Mouse (Mus musculus): ENCODE measurements at regions not wholly inside any gene's neighbourhood (a gene's known extent, or its start where the extent isn't known, plus 50 kb on each side); places are given as distances from the start of the nearest gene placed in this dataset.

DNA sequence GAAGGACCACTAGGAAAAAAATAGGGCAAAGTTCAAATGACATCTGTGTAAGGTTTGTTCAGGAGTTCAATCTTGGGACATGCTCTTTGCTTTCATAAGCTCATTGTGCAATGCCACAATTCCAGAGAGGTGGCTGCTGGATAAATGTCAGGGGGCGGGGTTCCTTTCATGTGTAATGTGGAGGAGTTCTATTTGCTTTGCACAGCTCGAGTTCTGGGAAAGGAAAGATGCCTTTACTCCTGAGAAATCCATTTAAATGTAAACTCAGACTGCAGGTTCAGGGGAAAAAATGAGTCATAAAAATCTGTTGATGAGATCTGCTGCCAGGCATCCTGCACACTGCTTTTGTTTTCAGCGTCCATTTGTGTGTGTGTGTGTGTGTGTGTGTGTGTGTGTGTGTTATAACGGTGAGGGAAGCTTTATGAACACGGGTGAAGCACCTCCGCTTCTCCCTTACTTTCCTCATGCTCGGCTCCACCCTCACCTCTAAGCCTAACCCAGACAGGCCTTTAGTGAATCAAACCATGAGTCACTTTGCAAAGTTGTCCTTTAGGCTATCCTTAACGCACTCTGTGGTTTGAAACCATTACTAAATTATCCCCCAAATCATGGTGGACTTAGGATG lies 99.9 kb upstream of the Acsl4 start:
- Histone ChIP-seq H3K4me2 (no peak overlapping the region), H3K9me3 (ENCODE audit: control insufficient read depth, low read length) (no peaks in the 10 kb centered on the region), H3K9ac (ENCODE audit: low read length) (no peak overlapping the region), H3K4me3 (ENCODE audit: low read depth, low read length) (no peak overlapping the region), H3K27me3 (ENCODE audit: control insufficient read depth, insufficient read depth, low read length) (no peaks in the 10 kb centered on the region; the same call in none of the 2 replicates), H3K36me3 (ENCODE audit: control insufficient read depth, insufficient read depth, low read length) (no peaks in the 10 kb centered on the region), H3K27ac (ENCODE audit: low read depth, low read length) (no peak overlapping the region), H3K4me1 (ENCODE audit: control insufficient read depth, insufficient read depth, low read length) (no peaks in the 10 kb centered on the region)
- DNase-seq (ENCODE audit: low spot score, missing footprints), result no peak
- WGBS, result 71% methylated on average over 8 of the region's 8 CpGs
- no peak for ATAC-seq (ENCODE audit: low FRiP score)

- ATAC-seq (ENCODE audit: low FRiP score), result no peak
- no peak overlapping the region for H3K9ac ChIP-seq (ENCODE audit: low read length)
- H3K4me2 ChIP-seq, result no peak overlapping the region
Measured at GRCm38 (mm10) chrX:142501094-142501493, 110.8 kb upstream of the Acsl4 start.

DNA sequence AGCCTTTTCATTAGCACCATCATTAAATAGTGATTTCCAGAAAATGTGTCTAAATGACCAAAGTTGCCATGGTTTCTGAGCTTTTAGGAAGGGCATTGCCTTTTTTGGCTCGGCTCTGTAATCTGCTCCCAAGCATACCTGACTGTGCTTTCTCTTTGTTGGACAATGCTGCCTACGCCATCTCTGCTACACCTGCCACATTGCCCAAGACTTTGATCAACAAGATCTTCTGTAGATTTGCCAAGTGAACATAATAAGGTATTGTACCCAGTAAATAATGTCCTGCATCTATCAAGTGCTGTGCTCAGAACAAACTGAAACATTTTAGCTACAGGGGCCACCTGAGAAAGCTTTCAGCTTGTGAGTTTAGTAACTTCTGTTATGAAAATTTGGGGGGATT lies 114.6 kb upstream of the Acsl4 start:
- H3K4me2 ChIP-seq, result no peak overlapping the region
- no peak for ATAC-seq (ENCODE audit: low FRiP score)
- 84% methylated on average over 2 of the region's 2 CpGs for WGBS

More at GRCm38 (mm10) chrX:142501094-142501493, 110.8 kb upstream of the Acsl4 start:
- peaks cover 4% of the 10 kb centered on the region for H3K27me3 ChIP-seq (ENCODE audit: control insufficient read depth, insufficient read depth, low read length)
- no peak for DNase-seq (ENCODE audit: low spot score, missing footprints)
- whole genome bisulfite sequencing, result 85% methylated on average over 2 of the region's 2 CpGs
- H3K9me3 ChIP-seq (ENCODE audit: control insufficient read depth, low read length), result no peaks in the 10 kb centered on the region
- no peak overlapping the region for H3K27ac ChIP-seq (ENCODE audit: low read depth, low read length)
- no peaks in the 10 kb centered on the region for H3K36me3 ChIP-seq (ENCODE audit: control insufficient read depth, insufficient read depth, low read length)
- no peak overlapping the region for H3K4me3 ChIP-seq (ENCODE audit: low read depth, low read length)
- H3K4me1 ChIP-seq (ENCODE audit: control insufficient read depth, insufficient read depth, low read length), result no peaks in the 10 kb centered on the region

DNA sequence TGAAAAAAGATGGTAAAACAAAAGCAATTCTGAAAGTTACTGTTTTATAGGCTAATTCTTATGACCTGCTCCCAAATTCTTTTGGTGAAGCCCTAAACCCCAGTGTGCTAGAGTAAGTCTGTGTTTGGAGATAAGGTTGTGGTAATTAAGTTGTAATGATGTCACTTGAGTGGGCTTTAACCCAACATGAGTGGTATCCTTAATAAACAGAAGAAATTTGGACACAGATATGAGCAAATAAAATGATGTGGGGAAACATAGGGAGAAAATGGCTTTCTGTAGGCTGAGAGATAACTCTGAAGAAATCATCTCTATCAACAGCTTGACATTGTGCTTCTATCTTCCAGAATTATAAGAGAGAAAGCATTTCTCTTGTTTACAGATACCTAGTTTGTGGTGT lies 117.1 kb upstream of the Acsl4 start:
- H3K9me3 ChIP-seq (ENCODE audit: control insufficient read depth, low read length), result no peaks in the 10 kb centered on the region
- ATAC-seq (ENCODE audit: low FRiP score), result no peak
- peaks cover 2% of the 10 kb centered on the region for H3K27me3 ChIP-seq (ENCODE audit: control insufficient read depth, insufficient read depth, low read length)

More for the DNA sequence above, 114.6 kb upstream of the Acsl4 start:
- peaks cover 2% of the 10 kb centered on the region for H3K27me3 ChIP-seq (ENCODE audit: control insufficient read depth, insufficient read depth, low read length)
- H3K9me3 ChIP-seq (ENCODE audit: control insufficient read depth, low read length), result no peaks in the 10 kb centered on the region
- no peaks in the 10 kb centered on the region for H3K4me1 ChIP-seq (ENCODE audit: control insufficient read depth, insufficient read depth, low read length)
- no peaks in the 10 kb centered on the region for H3K36me3 ChIP-seq (ENCODE audit: control insufficient read depth, insufficient read depth, low read length)
- DNase-seq (ENCODE audit: low spot score, missing footprints), result no peak
- no peak overlapping the region for H3K9ac ChIP-seq (ENCODE audit: low read length)
- H3K27ac ChIP-seq (ENCODE audit: low read depth, low read length), result no peak overlapping the region
- no peak overlapping the region for H3K4me3 ChIP-seq (ENCODE audit: low read depth, low read length)

GRCm38 (mm10) chrX:142516406-142517131 lies 126.2 kb upstream of the Acsl4 start:
- Histone ChIP-seq H3K9me3 (ENCODE audit: control insufficient read depth, low read length) (no peaks in the 10 kb centered on the region), H3K27ac (ENCODE audit: low read depth, low read length) (no peak overlapping the region), H3K36me3 (ENCODE audit: control insufficient read depth, insufficient read depth, low read length) (no peaks in the 10 kb centered on the region), H3K4me3 (ENCODE audit: low read depth, low read length) (no peak overlapping the region), H3K27me3 (ENCODE audit: control insufficient read depth, insufficient read depth, low read length) (peaks cover 2% of the 10 kb centered on the region; the same call in 1 of the 2 replicates), H3K9ac (ENCODE audit: low read length) (no peak overlapping the region), H3K4me2 (no peak overlapping the region), H3K4me1 (ENCODE audit: control insufficient read depth, insufficient read depth, low read length) (no peaks in the 10 kb centered on the region)
- ATAC-seq (ENCODE audit: low FRiP score) (no peak), DNase-seq (ENCODE audit: low spot score, missing footprints) (no peak)
- WGBS, result 92% methylated on average over 5 of the region's 5 CpGs

More for the DNA sequence above, 117.1 kb upstream of the Acsl4 start:
- no peaks in the 10 kb centered on the region for H3K4me1 ChIP-seq (ENCODE audit: control insufficient read depth, insufficient read depth, low read length)
- no peak overlapping the region for H3K4me2 ChIP-seq
- no peak overlapping the region for H3K9ac ChIP-seq (ENCODE audit: low read length)
- DNase-seq (ENCODE audit: low spot score, missing footprints), result no peak
- H3K27ac ChIP-seq (ENCODE audit: low read depth, low read length), result no peak overlapping the region
- H3K4me3 ChIP-seq (ENCODE audit: low read depth, low read length), result no peak overlapping the region
- H3K36me3 ChIP-seq (ENCODE audit: control insufficient read depth, insufficient read depth, low read length), result no peaks in the 10 kb centered on the region

- WGBS, result 82% methylated on average over 5 of the region's 5 CpGs
- Histone ChIP-seq H3K27ac (ENCODE audit: low read depth, low read length) (no peak overlapping the region), H3K4me2 (no peak overlapping the region), H3K27me3 (ENCODE audit: control insufficient read depth, insufficient read depth, low read length) (peaks cover 2% of the 10 kb centered on the region; the same call in 1 of the 2 replicates), H3K9ac (ENCODE audit: low read length) (no peak overlapping the region), H3K4me3 (ENCODE audit: low read depth, low read length) (no peak overlapping the region), H3K36me3 (ENCODE audit: control insufficient read depth, insufficient read depth, low read length) (no peaks in the 10 kb centered on the region), H3K9me3 (ENCODE audit: control insufficient read depth, low read length) (no peaks in the 10 kb centered on the region), H3K4me1 (ENCODE audit: control insufficient read depth, insufficient read depth, low read length) (no peaks in the 10 kb centered on the region)
- DNase-seq (ENCODE audit: low spot score, missing footprints) (no peak), ATAC-seq (ENCODE audit: low FRiP score) (no peak)
Measured at GRCm38 (mm10) chrX:142517205-142517604, 126.9 kb upstream of the Acsl4 start.

DNA sequence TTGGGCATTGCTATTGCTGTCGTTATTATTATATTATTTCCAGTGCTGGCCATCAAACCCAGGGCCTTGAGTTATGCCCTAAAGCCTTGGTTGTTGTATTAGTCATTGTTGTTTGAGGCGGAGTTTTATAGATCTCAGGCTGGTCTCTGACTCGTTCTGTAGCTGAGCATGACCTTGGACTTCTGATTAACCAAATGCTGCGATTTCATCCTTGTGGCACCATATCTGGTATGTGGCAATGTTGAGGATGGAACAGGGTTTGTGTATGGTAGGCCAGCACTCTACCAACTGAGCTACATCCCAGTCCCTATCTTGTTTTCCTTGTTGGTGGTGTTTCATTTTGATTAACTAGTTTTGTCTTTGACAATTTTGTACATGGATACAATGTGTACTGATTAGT lies 130.7 kb upstream of the Acsl4 start:
- 80% methylated on average over 4 of the region's 4 CpGs for WGBS
- no peak overlapping the region for H3K4me3 ChIP-seq (ENCODE audit: low read depth, low read length)
- no peak for ATAC-seq (ENCODE audit: low FRiP score)

GRCm38 (mm10) chrX:142526953-142527352 lies 136.6 kb upstream of the Acsl4 start:
- no peak for DNase-seq (ENCODE audit: low spot score, missing footprints)
- Histone ChIP-seq H3K4me2 (no peak overlapping the region), H3K4me1 (ENCODE audit: control insufficient read depth, insufficient read depth, low read length) (no peaks in the 10 kb centered on the region), H3K27ac (ENCODE audit: low read depth, low read length) (no peak overlapping the region), H3K27me3 (ENCODE audit: control insufficient read depth, insufficient read depth, low read length) (no peaks in the 10 kb centered on the region; the same call in 1 of the 2 replicates), H3K9me3 (ENCODE audit: control insufficient read depth, low read length) (no peaks in the 10 kb centered on the region), H3K36me3 (ENCODE audit: control insufficient read depth, insufficient read depth, low read length) (no peaks in the 10 kb centered on the region), H3K4me3 (ENCODE audit: low read depth, low read length) (no peak overlapping the region), H3K9ac (ENCODE audit: low read length) (no peak overlapping the region)
- 32% methylated on average over 1 of the region's 1 CpGs for WGBS
- no peak for ATAC-seq (ENCODE audit: low FRiP score)

More for the DNA sequence above, 130.7 kb upstream of the Acsl4 start:
- Histone ChIP-seq H3K9me3 (ENCODE audit: control insufficient read depth, low read length) (no peaks in the 10 kb centered on the region), H3K36me3 (ENCODE audit: control insufficient read depth, insufficient read depth, low read length) (no peaks in the 10 kb centered on the region), H3K9ac (ENCODE audit: low read length) (no peak overlapping the region), H3K4me1 (ENCODE audit: control insufficient read depth, insufficient read depth, low read length) (no peaks in the 10 kb centered on the region), H3K27me3 (ENCODE audit: control insufficient read depth, insufficient read depth, low read length) (peaks cover 2% of the 10 kb centered on the region), H3K27ac (ENCODE audit: low read depth, low read length) (no peak overlapping the region), H3K4me2 (no peak overlapping the region)
- DNase-seq (ENCODE audit: low spot score, missing footprints), result no peak

DNA sequence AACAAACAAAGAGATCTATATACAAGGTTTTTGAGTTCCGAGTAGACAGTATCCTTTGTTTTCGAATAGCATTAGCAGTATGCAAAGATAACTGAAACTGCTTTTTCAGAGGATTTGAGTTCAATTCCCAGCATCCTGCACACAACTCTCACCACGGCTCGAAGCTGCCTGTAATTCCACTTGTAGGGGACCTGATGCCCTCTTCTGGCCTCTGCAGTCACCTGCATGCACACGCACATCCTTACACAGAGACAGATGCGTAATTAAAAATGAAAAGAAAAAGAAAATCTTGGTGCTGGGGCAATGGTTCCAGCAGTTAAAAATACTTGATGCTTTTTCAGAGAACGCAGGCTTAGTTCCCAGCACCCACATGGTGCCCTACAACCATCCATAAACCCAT lies 139.6 kb upstream of the Acsl4 start:
- Histone ChIP-seq H3K27me3 (ENCODE audit: control insufficient read depth, insufficient read depth, low read length) (no peaks in the 10 kb centered on the region; the same call in 1 of the 2 replicates), H3K4me2 (no peak overlapping the region), H3K4me3 (ENCODE audit: low read depth, low read length) (no peak overlapping the region), H3K4me1 (ENCODE audit: control insufficient read depth, insufficient read depth, low read length) (no peaks in the 10 kb centered on the region), H3K27ac (ENCODE audit: low read depth, low read length) (no peak overlapping the region), H3K36me3 (ENCODE audit: control insufficient read depth, insufficient read depth, low read length) (no peaks in the 10 kb centered on the region), H3K9ac (ENCODE audit: low read length) (no peak overlapping the region), H3K9me3 (ENCODE audit: control insufficient read depth, low read length) (no peaks in the 10 kb centered on the region)
- ATAC-seq (ENCODE audit: low FRiP score) (no peak), DNase-seq (ENCODE audit: low spot score, missing footprints) (no peak)
- 45% methylated on average over 7 of the region's 7 CpGs for WGBS

Measured in midbrain, embryonic 11.5 days (tissue).